Mouse (Mus musculus) neural tube, embryonic 12.5 days (tissue): ENCODE results near the gene Rab3a. TPM values are rescaled to one million over a fixed set of nuclear protein-coding genes. Genes with fewer than 3 reads are reported as not detected.
A peak's percentile ranks its signal among the peaks of the same experiment; 100 is the strongest.

Experiments used
- ATAC-seq: fragments of 200-750 bp; cut with Nextera tagmentation; 2 replicates; pipeline ENCODE4 v1.8.0; 2017; ENCODE audit warnings: low read depth, mild to moderate bottlenecking, moderate TSS enrichment, moderate library complexity; ENCODE audit not compliant: low FRiP score
- H3K27ac ChIP-seq: fragments of 300-500 bp; sonication (generic); 2 replicates; pipeline ENCODE4 v1.5.1; 2016
- H3K27me3 ChIP-seq: fragments of 300-500 bp; sonication (generic); replicated peaks from 2 replicates; pipeline ENCODE4 v1.6.1; 2016; ENCODE audit warnings: mild to moderate bottlenecking
- H3K36me3 ChIP-seq: fragments of 300-500 bp; sonication (generic); 2 replicates; pipeline ENCODE4 v1.6.1; 2016; ENCODE audit warnings: mild to moderate bottlenecking
- H3K4me1 ChIP-seq: fragments of 300-500 bp; sonication (generic); 2 replicates; pipeline ENCODE4 v1.6.1; 2016
- H3K4me2 ChIP-seq: fragments of 300-500 bp; sonication (generic); replicated peaks from 2 replicates; pipeline ENCODE4 v1.6.1; 2016; ENCODE audit warnings: mild to moderate bottlenecking
- H3K4me3 ChIP-seq: fragments of 300-500 bp; sonication (generic); 2 replicates; pipeline ENCODE4 v1.5.1; 2016
- H3K9ac ChIP-seq: fragments of 300-500 bp; sonication (generic); 2 replicates; pipeline ENCODE4 v1.6.1; 2016; ENCODE audit warnings: mild to moderate bottlenecking
- H3K9me3 ChIP-seq: fragments of 300-500 bp; sonication (generic); 2 replicates; pipeline ENCODE4 v1.6.1; 2016; ENCODE audit warnings: mild to moderate bottlenecking
- WGBS: fragments of 180-500 bp; shearing (Covaris S2); methylation state at CpG from one replicate; pipeline ENCODE4 v1.1.7; 2016; 5-methylcytosine and 5-hydroxymethylcytosine counted together
- polyA plus RNA-seq: library from polyadenylated mRNA; unstranded; fragments of >200 nt; fragmentation: Nextera tagmentation; extraction: Ambion mirVana; gene quantifications from 2 replicates; pipeline ENCODE4 v1.2.1, GENCODE M21; 2016

The Rab3a gene
- polyA plus RNA-seq, 1 experiment from 2014 or later: 199 TPM

DNA sequence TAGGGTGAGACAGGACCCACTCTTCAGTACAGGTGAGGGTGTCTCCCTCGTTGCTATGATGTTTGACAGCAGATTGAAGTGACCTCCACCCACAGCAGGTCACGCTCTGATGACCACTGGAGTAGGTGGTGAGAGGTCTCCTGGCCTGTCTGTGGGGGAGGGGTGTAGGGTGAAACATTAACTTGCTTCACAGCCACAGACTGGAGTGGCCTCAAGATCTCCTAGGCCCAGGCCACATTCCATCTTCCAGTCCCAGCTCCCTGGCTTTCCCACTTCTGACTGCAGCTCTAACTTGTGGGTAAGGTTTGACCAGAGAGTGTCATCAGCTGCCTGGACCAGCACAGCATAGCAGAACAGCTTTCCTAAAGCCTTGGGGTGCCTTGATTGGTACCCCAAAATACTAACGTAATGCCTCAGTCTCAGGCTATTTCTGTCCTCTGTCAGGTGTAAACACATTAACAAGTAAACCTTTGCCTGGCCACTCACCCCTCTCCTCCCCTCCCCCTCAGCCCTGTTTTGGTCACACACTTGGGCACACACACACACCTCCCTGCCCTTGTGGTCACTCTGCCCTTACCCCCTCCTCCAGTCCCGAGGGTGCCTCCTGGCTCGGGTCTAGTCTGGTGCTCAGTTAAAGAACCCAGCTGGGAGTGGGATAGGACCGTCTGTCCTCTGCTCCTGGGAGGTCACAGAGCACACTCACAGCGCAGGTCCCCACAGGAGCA, 30.8 kb upstream of the Rab3a start, which contains the start of gene Pde4c:
Gene Pde4c, plus strand, starts transcription at position 235 of the 725 bp plus-strand sequence.
- no peak within 1 kb of the TSS for H3K9ac ChIP-seq
- no peaks in the 10 kb centered on the region for H3K9me3 ChIP-seq
- 57% methylated on average over 7 of the region's 7 CpGs for WGBS
- no peak within 1 kb of the TSS for H3K27ac ChIP-seq
- H3K4me3 ChIP-seq: no peak within 1 kb of the TSS
- peaks cover 22% of the 10 kb centered on the region for H3K27me3 ChIP-seq
- no peaks in the 10 kb centered on the region for H3K4me1 ChIP-seq
- H3K36me3 ChIP-seq: no peaks in the 10 kb centered on the region
- no peak within 1 kb of the TSS for H3K4me2 ChIP-seq
- no peak for ATAC-seq

DNA sequence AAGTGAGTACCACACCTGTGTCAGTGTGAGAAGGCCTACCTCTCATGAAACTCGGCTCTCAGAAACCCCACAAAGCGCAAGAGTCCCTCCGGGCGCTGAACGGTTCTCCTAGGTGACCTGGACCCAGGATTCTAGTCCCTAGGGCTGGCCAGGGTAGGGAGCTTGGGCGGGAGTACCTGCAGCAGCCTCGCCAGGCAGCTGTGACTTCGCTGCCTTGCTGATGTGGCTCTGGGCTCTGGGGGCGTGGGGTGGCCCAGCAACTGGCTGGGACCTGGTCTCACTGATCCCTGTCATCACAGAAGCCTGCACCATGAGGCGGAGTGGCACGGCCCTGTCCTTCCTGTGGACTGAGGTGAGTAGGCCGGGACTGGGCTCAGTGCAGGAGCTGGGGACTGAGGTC, 30.3 kb upstream of the Rab3a start:
- H3K4me2 ChIP-seq: no peak overlapping the region
- WGBS: 79% methylated on average over 12 of the region's 12 CpGs
- ATAC-seq: no peak

DNA sequence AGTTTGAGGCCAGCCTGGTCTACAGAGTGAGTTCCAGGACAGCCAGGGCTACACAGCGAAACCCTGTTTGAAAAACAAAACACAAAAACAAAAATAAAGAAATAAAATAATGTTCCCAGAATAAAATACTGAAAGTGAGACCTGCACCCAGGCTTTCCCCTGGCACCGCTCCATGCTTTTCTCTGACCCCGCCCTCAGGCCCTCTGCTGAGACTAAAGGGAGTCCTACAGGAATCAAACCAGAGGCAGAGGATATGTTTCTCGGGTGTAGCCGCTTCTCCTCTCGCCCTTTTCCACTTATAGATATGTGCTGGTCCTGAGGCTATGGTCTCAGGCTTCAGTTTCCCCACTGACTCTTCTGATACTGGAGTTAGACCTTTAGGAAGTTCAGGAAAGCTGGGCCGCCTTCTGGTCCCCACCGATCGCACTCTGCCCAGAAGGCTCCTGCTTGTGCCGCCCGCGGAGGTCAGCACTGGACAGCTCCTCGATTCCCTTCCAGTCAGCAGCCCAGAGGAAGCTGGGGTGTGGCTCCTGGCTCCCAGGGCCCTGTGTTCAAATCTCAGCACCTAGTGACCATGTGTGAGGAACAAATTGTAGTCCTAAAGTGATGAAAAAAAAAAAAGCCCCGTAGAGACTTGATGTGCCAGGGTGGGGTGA, 28.6 kb upstream of the Rab3a start:
- no peak for ATAC-seq
- 29% methylated on average over 14 of the region's 14 CpGs for WGBS

More for the DNA sequence above, 30.3 kb upstream of the Rab3a start:
- no peak overlapping the region for H3K4me3 ChIP-seq
- H3K27ac ChIP-seq: no peak overlapping the region
- peaks cover 27% of the 10 kb centered on the region for H3K27me3 ChIP-seq
- no peak overlapping the region for H3K9ac ChIP-seq
- H3K36me3 ChIP-seq: no peaks in the 10 kb centered on the region
- H3K4me1 ChIP-seq: no peaks in the 10 kb centered on the region
- no peaks in the 10 kb centered on the region for H3K9me3 ChIP-seq

DNA sequence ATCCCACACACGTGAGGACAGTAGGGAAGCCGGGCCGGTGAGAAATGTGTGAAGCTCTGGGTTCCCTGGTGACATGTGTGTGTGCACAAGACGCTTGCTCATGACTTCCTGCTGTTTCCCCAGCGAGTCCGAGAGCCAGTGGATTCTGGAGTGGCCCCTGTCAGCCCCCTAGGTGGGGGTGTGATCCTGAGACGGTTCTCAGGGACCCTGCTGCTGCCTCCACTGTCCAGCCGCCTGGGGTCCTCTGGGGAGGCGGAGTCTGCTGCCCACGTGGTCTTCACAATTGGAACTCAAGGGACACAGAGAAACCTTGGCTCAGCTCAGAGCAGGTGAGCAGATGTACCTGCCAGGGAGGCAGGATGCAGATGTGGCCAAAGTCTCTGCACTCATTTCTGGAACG, 27.8 kb upstream of the Rab3a start:
- no peak for ATAC-seq
- no peaks in the 10 kb centered on the region for H3K36me3 ChIP-seq
- H3K27me3 ChIP-seq: peaks cover 50% of the 10 kb centered on the region
- WGBS: 45% methylated on average over 11 of the region's 11 CpGs
- H3K9ac ChIP-seq: no peak overlapping the region
- no peak overlapping the region for H3K27ac ChIP-seq
- no peaks in the 10 kb centered on the region for H3K4me1 ChIP-seq
- H3K4me3 ChIP-seq: no peak overlapping the region
- no peak overlapping the region for H3K4me2 ChIP-seq
- no peaks in the 10 kb centered on the region for H3K9me3 ChIP-seq

More for the DNA sequence above, 28.6 kb upstream of the Rab3a start:
- H3K27ac ChIP-seq: no peak overlapping the region
- H3K4me1 ChIP-seq: no peaks in the 10 kb centered on the region
- H3K4me3 ChIP-seq: no peak overlapping the region
- no peaks in the 10 kb centered on the region for H3K9me3 ChIP-seq
- H3K9ac ChIP-seq: no peak overlapping the region
- no peak overlapping the region for H3K4me2 ChIP-seq
- H3K36me3 ChIP-seq: no peaks in the 10 kb centered on the region
- peaks cover 44% of the 10 kb centered on the region for H3K27me3 ChIP-seq

DNA sequence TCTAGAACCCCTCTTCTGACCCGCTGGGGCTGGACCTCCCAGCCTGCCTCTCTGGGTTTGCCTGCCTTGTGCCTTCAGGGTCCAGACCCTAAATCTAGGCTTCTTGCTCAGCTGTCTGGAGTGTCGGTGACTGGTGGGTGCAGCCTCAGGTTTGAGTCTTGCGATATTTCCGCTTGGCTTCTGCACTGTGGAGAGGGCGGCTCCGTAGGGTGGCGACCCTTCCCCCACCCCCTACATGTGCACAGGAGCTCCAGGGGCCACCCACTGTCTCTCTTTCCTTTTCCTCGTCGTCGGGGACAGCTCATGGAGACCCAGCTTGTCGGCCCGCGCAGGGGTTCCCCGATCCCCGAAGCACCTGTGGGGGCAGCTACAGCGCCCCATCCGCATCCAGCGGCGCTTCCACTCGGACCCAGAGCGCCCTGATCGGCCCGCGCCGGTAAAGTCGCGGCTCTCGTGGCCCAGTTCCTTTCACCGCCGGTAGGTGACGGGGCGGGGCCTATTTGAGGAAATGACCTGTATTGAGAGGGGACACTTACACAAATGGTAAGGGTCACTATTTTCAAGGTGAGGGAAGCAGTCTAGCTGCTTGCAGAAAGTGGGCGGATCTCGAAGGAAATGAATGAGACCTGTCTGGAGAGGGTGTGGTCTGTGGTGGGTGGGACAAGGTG, 24.5 kb upstream of the Rab3a start:
- peak overlapping the region; percentile 53 for H3K4me2 ChIP-seq
- peaks cover 63% of the 10 kb centered on the region for H3K27me3 ChIP-seq
- WGBS: 3% methylated on average over 34 of the region's 34 CpGs
- H3K9me3 ChIP-seq: no peaks in the 10 kb centered on the region
- no peaks in the 10 kb centered on the region for H3K36me3 ChIP-seq
- peak overlapping the region; percentile 16; the same call in 1 of the 2 replicates for H3K4me3 ChIP-seq
- no peak overlapping the region for H3K9ac ChIP-seq
- no peak overlapping the region for H3K27ac ChIP-seq
- peak; percentile 53; the same call in 1 of the 2 replicates for ATAC-seq
- H3K4me1 ChIP-seq: no peaks in the 10 kb centered on the region

DNA sequence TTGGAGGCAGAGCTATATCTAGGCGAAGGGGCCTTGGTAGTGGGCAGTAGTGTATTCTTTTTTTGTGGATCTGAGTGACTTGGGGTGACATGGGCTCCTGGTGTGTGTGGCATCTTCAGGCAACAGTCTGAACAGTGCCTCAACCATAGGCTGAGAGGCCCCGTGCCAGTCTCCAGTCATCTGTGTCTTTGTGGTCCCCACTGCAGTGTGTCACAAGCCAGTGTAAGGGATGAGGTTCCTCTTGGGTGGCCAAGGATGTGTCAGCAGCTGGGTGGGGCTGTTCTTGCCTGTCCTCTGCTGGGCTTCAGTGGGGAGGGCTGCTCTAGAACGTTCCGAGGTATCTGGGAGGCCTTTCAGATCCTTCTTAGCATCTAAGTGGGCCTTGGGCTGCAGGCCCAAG, 23.5 kb upstream of the Rab3a start:
- H3K27ac ChIP-seq: no peak overlapping the region
- ATAC-seq: no peak
- H3K27me3 ChIP-seq: peaks cover 59% of the 10 kb centered on the region
- H3K4me1 ChIP-seq: no peaks in the 10 kb centered on the region
- no peaks in the 10 kb centered on the region for H3K9me3 ChIP-seq
- H3K4me2 ChIP-seq: no peak overlapping the region
- no peak overlapping the region for H3K9ac ChIP-seq
- H3K4me3 ChIP-seq: no peak overlapping the region
- WGBS: 91% methylated on average over 4 of the region's 4 CpGs
- no peaks in the 10 kb centered on the region for H3K36me3 ChIP-seq

DNA sequence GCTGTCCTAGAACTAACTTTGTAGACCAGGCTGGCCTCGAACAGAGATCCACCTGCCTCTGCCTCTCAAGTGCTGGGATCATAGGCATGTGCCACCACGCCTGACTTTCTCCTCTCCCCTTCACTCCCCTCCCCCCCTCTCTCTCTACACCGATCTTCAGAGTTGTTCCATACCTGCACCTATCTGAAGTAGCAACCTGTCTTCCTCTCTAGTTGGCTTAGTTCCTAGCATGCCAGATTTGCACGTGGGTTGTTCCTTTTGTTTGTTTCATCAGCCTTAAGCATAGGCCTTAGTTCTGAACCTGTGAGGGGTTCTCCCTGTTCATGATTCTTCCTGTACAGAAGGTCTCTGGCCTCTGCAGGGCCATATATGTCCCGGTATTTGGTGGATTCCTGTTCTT, 16.8 kb upstream of the Rab3a start:
- H3K36me3 ChIP-seq: no peaks in the 10 kb centered on the region
- ATAC-seq: no peak
- no peaks in the 10 kb centered on the region for H3K9me3 ChIP-seq
- no peak overlapping the region for H3K27ac ChIP-seq
- H3K4me3 ChIP-seq: no peak overlapping the region
- 71% methylated on average over 5 of the region's 5 CpGs for WGBS
- H3K9ac ChIP-seq: no peak overlapping the region
- no peak overlapping the region for H3K4me2 ChIP-seq
- H3K27me3 ChIP-seq: peaks cover 26% of the 10 kb centered on the region
- no peaks in the 10 kb centered on the region for H3K4me1 ChIP-seq

DNA sequence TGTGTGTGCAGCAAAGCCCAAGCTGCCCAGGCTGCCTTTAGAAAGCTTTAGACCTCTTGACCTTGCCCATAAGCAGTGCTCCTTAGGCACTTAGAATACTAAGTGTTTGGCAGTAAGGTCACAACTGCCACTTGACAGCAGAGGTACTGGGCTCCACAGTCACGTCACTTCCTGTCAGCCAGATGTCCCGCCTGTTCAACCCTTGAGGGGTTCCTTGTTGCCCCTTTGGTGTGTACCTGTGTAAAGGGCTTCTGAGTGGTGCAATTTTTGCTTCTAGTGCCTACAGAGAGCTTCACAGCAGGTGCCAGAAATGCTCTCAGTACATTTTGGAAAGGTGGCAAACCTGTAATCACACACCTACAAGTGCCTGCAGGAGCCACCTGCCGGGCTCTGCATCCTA, 16.3 kb upstream of the Rab3a start:
- peaks cover 4% of the 10 kb centered on the region for H3K4me1 ChIP-seq

DNA sequence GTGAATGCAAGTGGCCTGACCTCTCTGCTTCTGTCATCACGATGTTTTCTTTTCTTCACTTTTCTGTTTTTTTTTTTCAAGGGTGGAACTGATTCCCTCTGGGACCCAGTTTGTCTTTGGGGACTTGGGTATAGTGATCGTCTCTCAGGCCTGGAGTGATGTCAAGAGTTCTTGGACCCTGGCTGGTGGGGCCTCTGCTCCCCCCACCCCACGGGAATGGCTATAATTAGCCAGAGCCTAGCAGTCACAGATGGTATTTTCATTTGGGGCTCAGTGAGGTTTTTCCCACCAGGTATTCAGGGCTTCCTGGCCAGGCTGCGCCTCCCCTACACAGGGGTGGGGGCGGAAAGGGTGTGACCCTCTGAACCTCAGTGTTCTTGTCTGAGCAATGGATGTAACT, 12.8 kb upstream of the Rab3a start:
- no peak for ATAC-seq
- Histone ChIP-seq H3K4me2 (no peak overlapping the region), H3K4me1 (peaks cover 16% of the 10 kb centered on the region), H3K27me3 (peaks cover 59% of the 10 kb centered on the region), H3K4me3 (no peak overlapping the region), H3K27ac (no peak overlapping the region), H3K9ac (0 out of 2 replicates have a peak overlapping the region, but pooled peaks have one; percentile 5), H3K9me3 (no peaks in the 10 kb centered on the region), H3K36me3 (no peaks in the 10 kb centered on the region)
- 61% methylated on average over 5 of the region's 5 CpGs for WGBS

More for the DNA sequence above, 16.3 kb upstream of the Rab3a start:
- Histone ChIP-seq H3K36me3 (no peaks in the 10 kb centered on the region), H3K27me3 (peaks cover 26% of the 10 kb centered on the region), H3K9ac (no peak overlapping the region), H3K27ac (no peak overlapping the region), H3K4me2 (no peak overlapping the region), H3K9me3 (no peaks in the 10 kb centered on the region), H3K4me3 (no peak overlapping the region)
- 72% methylated on average over 3 of the region's 3 CpGs for WGBS
- no peak for ATAC-seq

DNA sequence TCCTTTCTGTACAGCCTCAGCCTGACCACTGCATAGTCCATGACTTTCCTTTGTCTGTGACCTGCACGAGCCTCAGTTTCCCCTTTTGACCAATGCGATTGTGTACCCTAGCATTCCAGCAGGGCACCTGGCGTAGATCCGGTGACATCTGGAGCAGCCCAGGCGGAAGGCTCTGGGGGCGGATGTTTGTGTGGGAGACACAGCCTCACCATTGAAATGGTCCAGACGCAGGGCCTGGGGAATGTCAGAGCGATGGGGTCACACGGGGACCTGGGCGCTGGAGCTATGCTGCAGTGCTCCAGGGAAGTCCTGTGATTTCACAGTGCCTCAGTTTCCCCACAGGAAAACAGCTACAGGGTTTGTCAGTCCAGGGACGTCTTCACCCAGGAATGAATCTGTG, 12.3 kb upstream of the Rab3a start:
- H3K4me3 ChIP-seq: no peak overlapping the region
- no peak overlapping the region for H3K4me2 ChIP-seq
- peaks cover 16% of the 10 kb centered on the region for H3K4me1 ChIP-seq
- no peaks in the 10 kb centered on the region for H3K36me3 ChIP-seq
- 77% methylated on average over 11 of the region's 11 CpGs for WGBS
- no peak for ATAC-seq
- H3K27me3 ChIP-seq: peaks cover 64% of the 10 kb centered on the region
- H3K9ac ChIP-seq: 0 out of 2 replicates have a peak overlapping the region, but pooled peaks have one; percentile 5
- no peaks in the 10 kb centered on the region for H3K9me3 ChIP-seq
- no peak overlapping the region for H3K27ac ChIP-seq

DNA sequence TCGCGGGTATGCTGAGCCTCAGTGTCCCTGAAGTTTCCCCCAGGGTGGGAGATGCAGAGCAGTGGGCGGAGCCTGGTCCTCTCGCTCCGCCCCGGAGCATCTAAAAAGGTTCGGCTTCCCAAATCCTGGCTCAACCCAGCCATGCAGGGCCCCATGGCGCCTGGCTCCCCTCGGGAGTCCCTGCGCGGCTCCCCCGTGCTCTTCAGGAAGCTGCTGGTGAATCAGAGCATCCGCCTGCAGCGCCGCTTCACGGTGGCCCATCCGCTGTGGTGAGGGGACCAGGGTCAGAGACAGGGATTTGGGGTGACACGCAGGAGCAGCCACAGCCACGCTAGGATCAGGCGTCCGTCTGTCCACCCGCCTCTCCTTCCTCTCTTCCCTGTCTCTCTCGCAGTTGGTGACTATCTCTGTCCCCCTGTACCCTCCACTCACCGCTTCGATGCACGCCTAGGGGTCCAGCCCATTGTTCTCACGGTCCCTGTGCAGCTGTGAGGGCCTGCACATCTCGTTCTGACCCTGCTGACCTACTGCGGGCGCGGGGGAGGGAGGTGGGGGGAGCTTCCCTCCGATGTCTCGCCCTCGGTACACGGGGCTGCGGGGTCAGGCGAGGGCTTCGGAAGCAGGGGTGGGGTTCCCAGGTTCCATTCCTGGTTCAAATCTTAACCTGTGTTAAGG, 11.4 kb upstream of the Rab3a start:
- H3K9me3 ChIP-seq: no peaks in the 10 kb centered on the region
- peaks cover 73% of the 10 kb centered on the region for H3K27me3 ChIP-seq
- H3K4me1 ChIP-seq: peaks cover 16% of the 10 kb centered on the region
- no peak overlapping the region for H3K27ac ChIP-seq
- peak overlapping the region; percentile 47 for H3K9ac ChIP-seq
- peak overlapping the region; percentile 57 for H3K4me2 ChIP-seq
- peak; percentile 38 for ATAC-seq
- H3K4me3 ChIP-seq: peak overlapping the region; percentile 27; the same call in 1 of the 2 replicates
- H3K36me3 ChIP-seq: no peaks in the 10 kb centered on the region
- WGBS: 2% methylated on average over 38 of the region's 38 CpGs
